Mouse (Mus musculus) neural tube, embryonic 15.5 days (tissue): ENCODE measurements at regions not wholly inside any gene's neighbourhood (a gene's known extent, or its start where the extent isn't known, plus 50 kb on each side); places are given as distances from the start of the nearest gene placed in this dataset.
A peak's percentile ranks its signal among the peaks of the same experiment; 100 is the strongest.

Experiments used
- ATAC-seq: fragments of 200-750 bp; cut with Nextera tagmentation; 2 replicates; pipeline ENCODE4 v1.8.0; 2017; ENCODE audit warnings: mild to moderate bottlenecking, moderate TSS enrichment, moderate library complexity; ENCODE audit not compliant: low FRiP score
- H3K27ac ChIP-seq: fragments of 300-500 bp; sonication (generic); replicated peaks from 2 replicates; pipeline ENCODE4 v1.5.1; 2015; ENCODE audit warnings: mild to moderate bottlenecking, inconsistent platforms
- H3K27me3 ChIP-seq: fragments of 300-500 bp; sonication (generic); replicated peaks from 2 replicates; pipeline ENCODE4 v1.6.1; 2015; ENCODE audit warnings: inconsistent platforms
- H3K36me3 ChIP-seq: fragments of 300-500 bp; sonication (generic); 2 replicates; pipeline ENCODE4 v1.6.1; 2015; ENCODE audit warnings: inconsistent platforms
- H3K4me1 ChIP-seq: fragments of 300-500 bp; sonication (generic); 2 replicates; pipeline ENCODE4 v1.6.1; 2015; ENCODE audit warnings: inconsistent platforms
- H3K4me2 ChIP-seq: fragments of 300-500 bp; sonication (generic); 2 replicates; pipeline ENCODE4 v1.6.1; 2015; ENCODE audit warnings: inconsistent platforms, mild to moderate bottlenecking, moderate library complexity
- H3K4me3 ChIP-seq: fragments of 300-500 bp; sonication (generic); replicated peaks from 2 replicates; pipeline ENCODE4 v1.5.1; 2015; ENCODE audit warnings: mild to moderate bottlenecking, inconsistent platforms
- H3K9ac ChIP-seq: fragments of 300-500 bp; sonication (generic); replicated peaks from 2 replicates; pipeline ENCODE4 v1.6.1; 2015; ENCODE audit warnings: mild to moderate bottlenecking, inconsistent platforms
- H3K9me3 ChIP-seq: fragments of 300-500 bp; sonication (generic); replicated peaks from 2 replicates; pipeline ENCODE4 v1.6.1; 2016; ENCODE audit warnings: inconsistent platforms
- whole genome bisulfite sequencing: fragments of 180-500 bp; shearing (Covaris S2); methylation state at CpG from one replicate; pipeline ENCODE4 v1.1.7; 2015; ENCODE audit warnings: mixed read lengths; 5-methylcytosine and 5-hydroxymethylcytosine counted together

GRCm38 (mm10) chr6:51175616-51176590 lies 256.6 kb upstream of the Nfe2l3 start:
- no peak overlapping the region for H3K4me2 ChIP-seq
- H3K9me3 ChIP-seq, result no peaks in the 10 kb centered on the region
- ATAC-seq, result no peak
- H3K9ac ChIP-seq, result no peak overlapping the region
- no peak overlapping the region for H3K4me3 ChIP-seq
- H3K27me3 ChIP-seq, result peaks cover 26% of the 10 kb centered on the region
- peaks cover 26% of the 10 kb centered on the region for H3K4me1 ChIP-seq
- WGBS, result 28% methylated on average over 13 of the region's 13 CpGs
- H3K36me3 ChIP-seq, result no peaks in the 10 kb centered on the region
- H3K27ac ChIP-seq, result no peak overlapping the region

- WGBS, result 17% methylated on average over 6 of the region's 6 CpGs
- Histone ChIP-seq H3K27me3 (peaks cover 36% of the 10 kb centered on the region), H3K9ac (no peak overlapping the region)
Measured at GRCm38 (mm10) chr6:51176791-51177433, 255.6 kb upstream of the Nfe2l3 start.

DNA sequence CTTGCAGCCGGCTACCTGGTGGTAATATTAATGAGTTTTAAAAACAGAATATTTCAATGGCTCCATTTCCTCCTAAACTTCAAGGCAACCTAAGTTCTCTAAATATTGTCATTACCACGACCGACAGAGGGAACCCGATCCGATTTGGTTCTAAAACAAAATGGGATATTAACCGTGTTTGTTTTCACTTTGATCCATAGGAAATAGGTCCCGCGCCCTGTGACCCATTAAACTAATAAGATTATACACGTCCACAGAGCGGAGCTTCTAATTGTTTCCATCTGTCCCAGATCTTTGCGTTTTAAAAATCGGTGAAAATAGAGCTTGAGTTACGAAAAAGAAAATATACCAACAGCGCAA lies 254.8 kb upstream of the Nfe2l3 start:
- Histone ChIP-seq H3K4me1 (peaks cover 15% of the 10 kb centered on the region), H3K4me2 (peak overlapping the region; percentile 40), H3K36me3 (no peaks in the 10 kb centered on the region), H3K27me3 (peaks cover 37% of the 10 kb centered on the region), H3K9ac (no peak overlapping the region), H3K27ac (no peak overlapping the region), H3K4me3 (peak overlapping the region; percentile 17; the same call in 1 of the 2 replicates), H3K9me3 (no peaks in the 10 kb centered on the region)
- no peak for ATAC-seq
- 1% methylated on average over 14 of the region's 14 CpGs for WGBS

More at GRCm38 (mm10) chr6:51176791-51177433, 255.6 kb upstream of the Nfe2l3 start:
- Histone ChIP-seq H3K4me3 (no peak overlapping the region), H3K9me3 (no peaks in the 10 kb centered on the region), H3K4me2 (no peak overlapping the region), H3K4me1 (peaks cover 22% of the 10 kb centered on the region), H3K36me3 (no peaks in the 10 kb centered on the region), H3K27ac (no peak overlapping the region)
- ATAC-seq, result no peak

DNA sequence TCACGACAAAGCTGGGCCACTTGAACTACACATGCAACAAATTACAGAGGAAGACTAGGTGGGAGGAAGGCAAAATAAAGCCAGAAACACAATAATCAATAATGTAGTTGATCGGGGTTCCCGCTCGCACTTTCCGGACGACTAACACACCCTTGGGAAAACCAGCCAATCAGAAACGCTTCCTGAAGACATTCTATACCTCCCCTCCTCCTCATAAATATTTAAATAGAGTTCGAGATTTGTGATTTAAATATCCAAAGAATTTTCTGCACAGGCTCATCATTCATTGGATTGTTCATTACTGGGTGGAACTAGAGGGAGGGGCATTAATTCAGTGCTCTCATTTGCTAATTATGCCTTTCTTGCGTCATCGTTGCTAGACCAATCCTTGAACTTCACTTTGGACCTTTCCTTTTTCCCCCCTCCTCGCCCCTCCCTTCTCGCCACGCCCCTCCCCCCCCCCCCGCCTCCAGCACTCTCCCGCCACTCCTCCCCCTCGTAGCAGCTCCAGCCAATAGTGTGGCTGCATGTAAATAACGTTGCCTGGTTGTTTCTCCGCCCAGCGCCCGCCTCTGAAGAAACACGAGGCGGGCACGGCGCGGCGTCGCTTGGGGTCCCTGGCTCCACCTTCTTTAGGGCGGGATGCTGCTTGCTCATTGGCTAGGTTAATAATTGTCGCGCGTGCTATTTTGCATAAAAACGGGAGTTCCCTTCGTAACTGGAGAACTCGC lies 254.2 kb upstream of the Nfe2l3 start:
- peak; percentile 82 for ATAC-seq
- H3K4me2 ChIP-seq, result peak overlapping the region; percentile 40
- under 1% methylated on average over 32 of the region's 34 CpGs for WGBS
- no peaks in the 10 kb centered on the region for H3K9me3 ChIP-seq
- H3K4me1 ChIP-seq, result peaks cover 14% of the 10 kb centered on the region
- H3K27ac ChIP-seq, result no peak overlapping the region
- H3K27me3 ChIP-seq, result peaks cover 41% of the 10 kb centered on the region
- H3K9ac ChIP-seq, result no peak overlapping the region
- no peaks in the 10 kb centered on the region for H3K36me3 ChIP-seq
- H3K4me3 ChIP-seq, result peak overlapping the region; percentile 17; the same call in 1 of the 2 replicates

GRCm38 (mm10) chr6:51178799-51179398 lies 253.6 kb upstream of the Nfe2l3 start:
- Histone ChIP-seq H3K4me2 (peak overlapping the region; percentile 40; the same call in 1 of the 2 replicates), H3K27ac (no peak overlapping the region), H3K4me3 (no peak overlapping the region), H3K4me1 (peaks cover 7% of the 10 kb centered on the region), H3K9ac (no peak overlapping the region), H3K9me3 (no peaks in the 10 kb centered on the region), H3K36me3 (no peaks in the 10 kb centered on the region), H3K27me3 (peaks cover 48% of the 10 kb centered on the region)
- 2% methylated on average over 17 of the region's 17 CpGs for WGBS
- ATAC-seq, result no peak

DNA sequence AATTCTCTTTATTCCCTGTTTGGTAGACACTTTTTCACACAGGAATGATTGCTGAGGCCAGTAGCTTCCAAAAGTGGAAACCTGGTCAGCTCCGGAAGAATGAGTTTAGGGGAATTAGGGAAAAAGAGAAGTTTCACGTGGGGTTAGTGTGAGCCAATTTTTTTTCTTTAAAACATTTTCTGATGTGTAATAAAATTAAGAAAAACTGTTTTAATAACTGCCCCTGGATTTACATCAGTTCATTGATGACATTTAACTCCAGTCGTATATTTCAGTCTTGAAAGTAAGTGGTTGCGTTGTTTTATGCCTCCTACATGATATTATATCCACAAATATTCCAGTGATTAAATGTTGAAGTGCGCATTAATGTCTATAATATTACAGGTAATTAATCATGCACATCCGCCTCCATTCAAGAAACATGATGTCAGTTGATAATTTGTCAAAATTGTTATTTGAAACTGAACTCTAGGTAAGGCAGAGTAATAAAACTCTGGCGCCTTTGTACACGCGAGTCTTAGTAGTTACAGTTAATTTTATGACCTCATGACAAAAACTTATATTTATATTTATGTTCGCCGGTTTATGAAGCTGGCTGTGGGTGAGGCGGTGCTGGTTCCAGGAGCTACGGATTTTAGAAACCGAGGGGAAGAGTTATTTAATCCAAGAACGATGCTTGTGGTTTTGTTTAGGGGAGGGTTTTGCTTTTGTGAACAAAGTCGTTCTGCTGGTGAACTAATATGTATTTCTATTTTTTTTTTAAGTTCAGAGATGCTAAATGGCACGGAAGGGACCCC lies 252.5 kb upstream of the Nfe2l3 start:
- no peaks in the 10 kb centered on the region for H3K9me3 ChIP-seq
- no peak overlapping the region for H3K27ac ChIP-seq
- 6% methylated on average over 17 of the region's 17 CpGs for WGBS
- peaks cover 54% of the 10 kb centered on the region for H3K27me3 ChIP-seq
- H3K4me2 ChIP-seq, result no peak overlapping the region
- H3K4me1 ChIP-seq, result no peaks in the 10 kb centered on the region
- no peak for ATAC-seq
- H3K36me3 ChIP-seq, result no peaks in the 10 kb centered on the region
- no peak overlapping the region for H3K4me3 ChIP-seq
- no peak overlapping the region for H3K9ac ChIP-seq

- no peak for ATAC-seq
- Histone ChIP-seq H3K9ac (no peak overlapping the region), H3K4me1 (no peaks in the 10 kb centered on the region), H3K27ac (no peak overlapping the region), H3K36me3 (no peaks in the 10 kb centered on the region), H3K9me3 (no peaks in the 10 kb centered on the region), H3K4me3 (no peak overlapping the region), H3K27me3 (peaks cover 65% of the 10 kb centered on the region), H3K4me2 (no peak overlapping the region)
- 6% methylated on average over 11 of the region's 11 CpGs for WGBS
Measured at GRCm38 (mm10) chr6:51180881-51181875, 251.3 kb upstream of the Nfe2l3 start.

DNA sequence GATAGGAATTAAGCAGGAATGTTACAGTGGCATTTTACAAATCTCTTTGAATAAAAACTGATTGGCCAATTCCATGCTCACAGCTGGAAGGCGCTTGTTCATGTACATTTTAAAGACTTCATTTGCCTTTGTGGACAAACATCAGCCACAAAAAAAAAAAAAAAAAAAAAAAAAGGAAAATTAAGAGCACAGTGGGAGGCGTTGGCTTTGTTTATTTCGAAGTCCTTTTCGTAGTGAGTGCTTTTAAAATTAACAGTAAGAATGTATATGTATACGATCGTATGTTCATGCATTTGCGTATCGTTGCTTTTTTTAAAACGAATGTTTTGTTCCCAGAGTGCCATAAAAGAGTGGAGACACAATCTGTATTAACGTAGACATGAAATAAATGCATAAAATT lies 250.6 kb upstream of the Nfe2l3 start:
- Histone ChIP-seq H3K4me3 (no peak overlapping the region), H3K36me3 (no peaks in the 10 kb centered on the region), H3K9ac (no peak overlapping the region), H3K4me2 (no peak overlapping the region), H3K4me1 (no peaks in the 10 kb centered on the region), H3K27me3 (peaks cover 65% of the 10 kb centered on the region), H3K9me3 (no peaks in the 10 kb centered on the region), H3K27ac (no peak overlapping the region)
- WGBS, result 14% methylated on average over 10 of the region's 10 CpGs
- ATAC-seq, result no peak

DNA sequence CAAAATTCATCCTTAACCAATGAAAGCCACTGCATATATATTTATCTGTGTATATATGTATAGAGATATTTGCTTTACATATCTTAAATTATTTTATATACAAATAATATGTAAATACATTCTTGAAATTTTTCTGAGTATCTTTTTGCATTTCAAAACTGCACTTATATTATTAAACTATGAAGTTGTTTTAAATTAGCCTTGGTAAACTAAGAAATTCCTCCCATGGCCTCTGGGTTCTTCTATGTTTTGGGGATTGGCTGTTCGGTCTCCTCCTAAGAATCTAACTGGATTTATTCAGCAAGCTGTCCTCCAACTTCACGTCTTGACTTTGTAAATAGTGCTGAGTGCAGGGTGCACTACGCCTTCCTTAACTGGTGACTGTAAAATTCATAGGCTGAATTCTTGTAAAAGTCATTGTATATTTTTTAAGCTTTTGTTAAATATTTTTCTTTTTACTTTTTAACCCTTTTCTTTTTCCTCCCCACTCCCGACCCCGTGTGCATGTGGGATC lies 249.6 kb upstream of the Nfe2l3 start:
- 4% methylated on average over 5 of the region's 5 CpGs for WGBS
- Histone ChIP-seq H3K36me3 (no peaks in the 10 kb centered on the region), H3K9me3 (no peaks in the 10 kb centered on the region), H3K4me1 (no peaks in the 10 kb centered on the region), H3K9ac (no peak overlapping the region), H3K4me3 (no peak overlapping the region), H3K27me3 (peaks cover 65% of the 10 kb centered on the region), H3K27ac (no peak overlapping the region), H3K4me2 (no peak overlapping the region)
- ATAC-seq, result no peak
